Mouse (Mus musculus) embryonic facial prominence, embryonic 11.5 days (tissue): ENCODE measurements at regions not wholly inside any gene's neighbourhood (a gene's known extent, or its start where the extent isn't known, plus 50 kb on each side); places are given as distances from the start of the nearest gene placed in this dataset.

ENCODE experiments used
- ATAC-seq: fragments of 200-750 bp; cut with Nextera tagmentation; replicated peaks from 2 replicates; pipeline ENCODE4 v1.8.0; 2017; ENCODE audit warnings: low read depth; ENCODE audit not compliant: insufficient number of reproducible peaks, low FRiP score, low TSS enrichment
- DNase-seq: peaks from one replicate; pipeline ENCODE4 v3.0.0-alpha.2; 2015; ENCODE audit warnings: low spot score
- H3K27ac ChIP-seq: fragments of 300-500 bp; sonication (generic); replicated peaks from 2 replicates; pipeline ENCODE4 v1.5.1; 2014; ENCODE audit warnings: mild to moderate bottlenecking, low read depth, low read length, control low read depth
- H3K27me3 ChIP-seq: fragments of 300-500 bp; sonication (generic); 2 replicates; pipeline ENCODE4 v1.6.1; 2014; ENCODE audit warnings: mild to moderate bottlenecking, low read length, moderate library complexity, mixed read lengths; ENCODE audit not compliant: control insufficient read depth, insufficient read depth
- H3K36me3 ChIP-seq: fragments of 300-500 bp; sonication (generic); replicated peaks from 2 replicates; pipeline ENCODE4 v1.6.1; 2014; ENCODE audit warnings: low read depth, mild to moderate bottlenecking, low read length, moderate library complexity, mixed read lengths; ENCODE audit not compliant: control insufficient read depth, insufficient read depth
- H3K4me1 ChIP-seq: fragments of 300-500 bp; sonication (generic); 2 replicates; pipeline ENCODE4 v1.6.1; 2014; ENCODE audit warnings: low read length, mixed read lengths; ENCODE audit not compliant: control insufficient read depth, insufficient read depth
- H3K4me2 ChIP-seq: fragments of 300-500 bp; sonication (generic); 2 replicates; pipeline ENCODE4 v1.6.1; 2014; ENCODE audit warnings: low read depth, mild to moderate bottlenecking, control low read depth, low read length, moderate library complexity
- H3K4me3 ChIP-seq: fragments of 300-500 bp; sonication (generic); 2 replicates; pipeline ENCODE4 v1.5.1; 2014; ENCODE audit warnings: low read depth, low read length, control low read depth
- H3K9ac ChIP-seq: fragments of 300-500 bp; sonication (generic); replicated peaks from 2 replicates; pipeline ENCODE4 v1.6.1; 2014; ENCODE audit warnings: mild to moderate bottlenecking, control low read depth, low read length
- H3K9me3 ChIP-seq: fragments of 300-500 bp; sonication (generic); replicated peaks from 2 replicates; pipeline ENCODE4 v1.6.1; 2016; ENCODE audit warnings: mild to moderate bottlenecking, low read length, inconsistent platforms, mixed read lengths; ENCODE audit not compliant: control insufficient read depth
- WGBS: fragments of 180-500 bp; shearing (Covaris S2); extraction: QIAGEN DNeasy Blood & Tissue Kit; methylation state at CpG from one replicate; pipeline ENCODE4 v1.1.7; 2014; 5-methylcytosine and 5-hydroxymethylcytosine counted together

DNA sequence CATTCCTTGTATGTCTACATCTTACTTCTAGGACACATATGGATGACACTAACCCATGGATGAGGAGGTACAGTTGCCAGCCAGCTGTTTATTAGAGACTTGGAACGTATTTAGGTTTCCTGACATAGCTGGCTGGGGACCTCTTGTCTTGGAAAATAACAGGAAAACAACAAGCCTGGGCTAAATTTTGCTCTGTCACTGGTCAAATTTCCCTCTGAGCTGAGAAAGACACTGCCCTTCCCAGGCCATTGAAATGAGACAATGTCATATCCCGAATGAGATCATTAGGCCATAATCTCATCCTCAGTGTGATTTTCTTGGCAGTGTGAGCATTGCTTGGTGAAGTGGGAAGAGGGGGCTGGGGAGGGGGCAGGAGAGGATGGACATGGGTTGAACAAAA is 321.9 kb upstream of the Pard3b start:
- no peak for DNase-seq
- 87% methylated on average over 2 of the region's 2 CpGs for WGBS

DNA sequence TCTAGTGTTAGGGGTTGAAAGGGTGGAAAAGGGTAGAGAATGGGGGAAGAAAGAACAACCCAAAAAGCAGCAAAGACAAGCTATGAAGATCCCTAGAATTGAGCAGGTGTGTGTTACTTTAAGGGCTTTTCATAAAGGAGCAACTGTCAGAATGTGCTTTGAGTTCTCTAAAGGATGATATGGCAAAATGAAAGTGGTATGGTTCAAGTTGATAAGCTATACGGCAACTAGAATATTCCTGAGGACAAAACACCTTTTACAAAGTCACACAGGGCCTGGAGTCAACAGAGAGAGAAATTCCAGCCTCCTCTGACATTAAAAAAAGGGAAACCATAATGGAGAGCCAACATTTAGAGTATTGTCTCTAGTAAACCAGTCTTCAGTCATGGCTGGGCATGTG is 320.6 kb upstream of the Pard3b start:
- no peak overlapping the region for H3K27ac ChIP-seq
- ATAC-seq (no peak), DNase-seq (no peak)
- no peak overlapping the region for H3K9ac ChIP-seq
- no peaks in the 10 kb centered on the region for H3K27me3 ChIP-seq
- no peaks in the 10 kb centered on the region for H3K36me3 ChIP-seq
- H3K4me2 ChIP-seq: no peak overlapping the region
- no peaks in the 10 kb centered on the region for H3K4me1 ChIP-seq
- no peaks in the 10 kb centered on the region for H3K9me3 ChIP-seq
- no peak overlapping the region for H3K4me3 ChIP-seq
- WGBS: 89% methylated on average over 1 of the region's 1 CpGs

More for the DNA sequence above, 321.9 kb upstream of the Pard3b start:
- H3K4me3 ChIP-seq: no peak overlapping the region
- no peaks in the 10 kb centered on the region for H3K9me3 ChIP-seq
- ATAC-seq: no peak
- H3K9ac ChIP-seq: no peak overlapping the region
- no peaks in the 10 kb centered on the region for H3K36me3 ChIP-seq
- H3K27me3 ChIP-seq: no peaks in the 10 kb centered on the region
- H3K4me2 ChIP-seq: no peak overlapping the region
- no peak overlapping the region for H3K27ac ChIP-seq
- H3K4me1 ChIP-seq: no peaks in the 10 kb centered on the region

DNA sequence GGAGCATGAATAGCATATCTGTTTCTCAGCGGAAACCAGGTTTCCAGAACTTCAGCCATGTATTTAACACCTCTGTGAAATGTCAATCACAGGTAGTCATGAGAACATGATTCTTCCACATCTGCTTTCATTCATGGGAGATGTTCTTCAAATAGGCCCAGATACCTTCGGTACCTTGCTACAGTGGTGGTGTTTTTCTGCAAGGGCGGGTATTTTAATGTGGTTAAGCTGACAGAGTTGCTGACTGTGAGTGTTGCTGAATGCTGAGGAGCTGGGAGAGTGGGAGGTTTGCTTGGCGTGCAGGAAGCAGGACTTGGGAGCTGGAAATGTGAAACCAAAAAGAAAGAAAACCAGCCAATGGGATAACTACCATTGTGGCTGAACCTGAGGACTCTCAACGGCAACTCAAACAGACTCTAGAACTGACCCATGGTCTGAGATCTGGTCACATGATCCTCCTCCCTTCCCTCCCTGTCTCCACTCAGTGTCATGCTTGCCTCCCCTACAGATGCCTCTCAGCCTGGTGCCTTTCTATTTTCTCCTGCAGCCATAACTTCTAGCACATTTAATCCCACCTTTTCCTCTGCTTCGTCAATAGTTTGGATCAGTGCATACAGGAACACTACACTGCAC is 317.0 kb upstream of the Pard3b start:
- H3K4me3 ChIP-seq: no peak overlapping the region
- H3K9ac ChIP-seq: no peak overlapping the region
- no peaks in the 10 kb centered on the region for H3K36me3 ChIP-seq
- H3K9me3 ChIP-seq: no peaks in the 10 kb centered on the region
- no peaks in the 10 kb centered on the region for H3K4me1 ChIP-seq
- H3K27me3 ChIP-seq: no peaks in the 10 kb centered on the region
- WGBS: 57% methylated on average over 6 of the region's 6 CpGs
- no peak overlapping the region for H3K4me2 ChIP-seq
- no peak overlapping the region for H3K27ac ChIP-seq
- ATAC-seq: no peak
- DNase-seq: no peak

DNA sequence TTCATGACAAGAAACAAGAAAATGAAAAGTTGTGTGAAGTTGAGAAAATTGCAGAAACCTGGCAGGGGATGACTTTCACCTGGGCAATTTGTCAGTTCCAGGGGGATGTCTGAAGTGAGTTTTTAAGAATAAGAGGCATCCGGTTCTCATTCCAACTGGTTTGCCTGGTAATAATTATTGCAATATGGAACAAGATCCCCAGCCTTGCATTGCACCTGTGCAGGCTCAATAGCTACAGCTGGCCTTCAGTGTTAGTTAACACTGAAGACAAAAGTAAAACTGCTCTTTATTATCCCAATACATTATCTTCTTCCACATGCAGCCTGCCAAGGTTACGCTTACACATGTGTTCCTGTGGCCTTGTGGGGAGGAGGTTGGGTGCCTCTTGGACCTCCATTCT is 307.2 kb upstream of the Pard3b start:
- DNase-seq: peak; percentile 66
- no peak overlapping the region for H3K4me3 ChIP-seq
- no peaks in the 10 kb centered on the region for H3K27me3 ChIP-seq
- H3K9ac ChIP-seq: no peak overlapping the region
- H3K9me3 ChIP-seq: no peaks in the 10 kb centered on the region
- no peak for ATAC-seq
- no peak overlapping the region for H3K4me2 ChIP-seq
- H3K27ac ChIP-seq: no peak overlapping the region
- WGBS: 52% methylated on average over 2 of the region's 2 CpGs
- no peaks in the 10 kb centered on the region for H3K4me1 ChIP-seq
- no peaks in the 10 kb centered on the region for H3K36me3 ChIP-seq

DNA sequence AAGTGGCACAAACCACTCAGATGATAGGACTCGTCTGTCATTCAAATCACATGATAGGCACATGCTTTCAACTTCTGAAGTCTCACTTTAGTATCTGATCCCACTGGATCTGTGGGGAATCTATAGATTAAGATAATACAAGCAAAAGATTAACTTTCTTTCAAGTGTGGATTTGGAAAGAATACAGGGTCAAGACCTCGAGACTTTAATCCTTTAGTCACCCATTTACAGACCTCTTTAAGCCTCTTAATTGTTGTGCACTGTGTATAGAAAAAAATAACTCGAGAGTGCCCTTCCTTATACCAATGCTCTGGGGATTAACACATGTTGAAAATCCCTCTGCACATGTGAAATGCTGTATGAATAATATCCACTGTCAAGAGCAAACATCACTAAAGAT is 306.7 kb upstream of the Pard3b start:
- Histone ChIP-seq H3K4me3 (no peak overlapping the region), H3K27me3 (no peaks in the 10 kb centered on the region), H3K9me3 (no peaks in the 10 kb centered on the region), H3K9ac (no peak overlapping the region), H3K4me2 (no peak overlapping the region), H3K4me1 (no peaks in the 10 kb centered on the region), H3K36me3 (no peaks in the 10 kb centered on the region), H3K27ac (no peak overlapping the region)
- ATAC-seq (no peak), DNase-seq (no peak)
- 32% methylated on average over 3 of the region's 3 CpGs for WGBS

DNA sequence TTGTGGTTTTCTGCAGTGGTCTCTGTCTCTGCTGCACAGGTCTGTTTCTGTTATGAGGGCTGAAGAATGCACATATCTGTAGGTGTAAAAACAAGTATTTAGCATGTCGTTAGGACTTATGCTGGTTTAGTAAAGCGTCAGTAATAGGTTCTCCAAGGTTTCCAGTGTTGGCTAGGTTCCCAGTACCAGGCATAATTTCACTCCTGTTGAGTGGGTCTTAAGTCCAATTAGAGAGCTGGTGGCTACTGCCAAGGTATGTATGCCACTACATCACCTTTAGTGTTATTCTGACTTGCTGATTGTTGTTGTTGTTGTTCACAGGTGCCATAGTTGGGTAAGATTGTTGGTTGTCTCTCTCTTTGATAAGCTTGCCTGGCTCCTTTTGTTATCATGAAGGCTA is 302.3 kb upstream of the Pard3b start:
- Histone ChIP-seq H3K27ac (no peak overlapping the region), H3K9me3 (no peaks in the 10 kb centered on the region), H3K4me2 (no peak overlapping the region), H3K4me3 (no peak overlapping the region), H3K9ac (no peak overlapping the region), H3K36me3 (no peaks in the 10 kb centered on the region), H3K4me1 (no peaks in the 10 kb centered on the region), H3K27me3 (no peaks in the 10 kb centered on the region)
- DNase-seq (no peak), ATAC-seq (no peak)
- 92% methylated on average over 2 of the region's 2 CpGs for WGBS

DNA sequence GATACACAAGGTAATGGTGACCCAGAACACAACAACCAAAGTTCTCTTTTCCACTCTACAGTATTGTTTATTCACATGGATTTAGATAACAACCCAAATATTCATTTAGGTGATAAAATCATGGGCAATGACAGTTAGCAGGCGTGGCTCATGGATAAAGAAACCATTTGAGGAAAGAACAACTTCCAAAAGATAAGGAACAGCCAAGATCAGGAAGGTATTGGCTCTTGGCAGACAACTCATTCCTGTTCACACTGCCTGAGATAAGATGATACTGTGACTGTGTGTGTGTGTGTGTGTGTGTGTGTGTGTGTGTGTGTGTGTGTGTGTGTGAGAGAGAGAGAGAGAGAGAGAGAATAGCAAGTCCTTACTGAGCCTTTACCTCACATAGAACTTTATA is 285.7 kb upstream of the Pard3b start:
- Histone ChIP-seq H3K27ac (no peak overlapping the region), H3K27me3 (no peaks in the 10 kb centered on the region), H3K4me3 (no peak overlapping the region), H3K4me1 (no peaks in the 10 kb centered on the region), H3K4me2 (no peak overlapping the region), H3K36me3 (no peaks in the 10 kb centered on the region), H3K9me3 (no peaks in the 10 kb centered on the region), H3K9ac (no peak overlapping the region)
- ATAC-seq (no peak), DNase-seq (no peak)
- WGBS: 85% methylated on average over 1 of the region's 1 CpGs

DNA sequence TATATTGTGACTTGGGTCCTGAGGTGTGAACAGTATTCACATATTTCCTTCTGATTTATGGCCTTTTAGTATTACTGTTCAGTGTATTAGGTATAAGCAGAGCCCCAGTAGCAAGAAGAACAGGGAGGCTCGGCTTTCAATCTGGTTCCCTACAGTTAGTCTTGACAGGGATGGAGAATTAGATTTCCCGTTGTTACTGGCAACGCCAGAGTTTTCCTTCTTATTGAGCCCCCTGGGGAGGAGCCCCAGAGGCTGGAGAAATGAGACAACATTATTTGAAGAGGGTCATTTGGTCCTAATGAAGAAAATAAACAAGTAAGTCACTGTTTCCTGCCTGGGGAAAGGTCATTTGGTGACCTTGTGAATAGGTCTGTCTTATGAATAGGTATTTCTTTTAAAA is 285.1 kb upstream of the Pard3b start:
- no peaks in the 10 kb centered on the region for H3K27me3 ChIP-seq
- no peak overlapping the region for H3K27ac ChIP-seq
- WGBS: 14% methylated on average over 3 of the region's 3 CpGs
- H3K9ac ChIP-seq: no peak overlapping the region
- no peak overlapping the region for H3K4me3 ChIP-seq
- ATAC-seq: no peak
- no peaks in the 10 kb centered on the region for H3K9me3 ChIP-seq
- H3K36me3 ChIP-seq: no peaks in the 10 kb centered on the region
- peak; percentile 56 for DNase-seq
- H3K4me2 ChIP-seq: no peak overlapping the region
- H3K4me1 ChIP-seq: no peaks in the 10 kb centered on the region
